Mouse (Mus musculus): ENCODE results near the gene Tnfrsf9.

- TF ChIP-seq GATA1 (IDR thresholded peaks at IDR 0.05; ENCODE audit: low read length) (no peak), TAL1 (IDR thresholded peaks at IDR 0.05; ENCODE audit: low read length) (no peak)
Measured at GRCm38 (mm10) chr4:150894718-150895501, 19.5 kb upstream of the Tnfrsf9 start.
